Mouse (Mus musculus) midbrain, embryonic 16.5 days (tissue): ENCODE data around the gene Hacl1. TPM values are rescaled to one million over a fixed set of nuclear protein-coding genes. Genes with fewer than 3 reads are reported as not detected.

Experiments used
- ATAC-seq: fragments of 200-750 bp; cut with Nextera tagmentation; 2 replicates; pipeline ENCODE4 v1.8.0; 2017; ENCODE audit warnings: moderate TSS enrichment
- H3K27ac ChIP-seq: fragments of 300-500 bp; sonication (generic); 2 replicates; pipeline ENCODE4 v1.5.1; 2014; ENCODE audit warnings: mild to moderate bottlenecking, low read length, mixed read lengths
- H3K27me3 ChIP-seq: fragments of 300-500 bp; sonication (generic); 2 replicates; pipeline ENCODE4 v1.6.1; 2014; ENCODE audit warnings: low read depth, low read length, mixed read lengths; ENCODE audit not compliant: control insufficient read depth, insufficient read depth
- H3K36me3 ChIP-seq: fragments of 300-500 bp; sonication (generic); 2 replicates; pipeline ENCODE4 v1.6.1; 2014; ENCODE audit warnings: mild to moderate bottlenecking, low read length, moderate library complexity, mixed read lengths; ENCODE audit not compliant: control insufficient read depth, insufficient read depth
- H3K4me1 ChIP-seq: fragments of 300-500 bp; sonication (generic); 2 replicates; pipeline ENCODE4 v1.6.1; 2014; ENCODE audit warnings: mild to moderate bottlenecking, low read length, mixed read lengths; ENCODE audit not compliant: control insufficient read depth, insufficient read depth
- H3K4me2 ChIP-seq: fragments of 300-500 bp; sonication (generic); 2 replicates; pipeline ENCODE4 v1.6.1; 2014; ENCODE audit warnings: mild to moderate bottlenecking, low read length, mixed read lengths
- H3K4me3 ChIP-seq: fragments of 300-500 bp; sonication (generic); 2 replicates; pipeline ENCODE4 v1.5.1; 2014; ENCODE audit warnings: low read depth, mild to moderate bottlenecking, low read length, moderate library complexity, mixed read lengths
- H3K9ac ChIP-seq: fragments of 300-500 bp; sonication (generic); 2 replicates; pipeline ENCODE4 v1.6.1; 2014; ENCODE audit warnings: low read depth, low read length, mixed read lengths
- H3K9me3 ChIP-seq: fragments of 300-500 bp; sonication (generic); replicated peaks from 2 replicates; pipeline ENCODE4 v1.6.1; 2014; ENCODE audit warnings: mild to moderate bottlenecking, low read length, mixed read lengths; ENCODE audit not compliant: control insufficient read depth, poor library complexity, severe bottlenecking
- WGBS: fragments of 180-500 bp; shearing (Covaris S2); extraction: QIAGEN DNeasy Blood & Tissue Kit; methylation state at CpG from one replicate; pipeline ENCODE4 v1.1.7; 2014; 5-methylcytosine and 5-hydroxymethylcytosine counted together
- polyA plus RNA-seq: library from polyadenylated mRNA; unstranded; fragments of >200 nt; fragmentation: Nextera tagmentation; extraction: Ambion mirVana; gene quantifications from 2 replicates; pipeline ENCODE4 v1.2.1, GENCODE M21; 2015

The Hacl1 gene
- polyA plus RNA-seq, 1 experiment from 2014 or later, result 10.6 TPM

DNA sequence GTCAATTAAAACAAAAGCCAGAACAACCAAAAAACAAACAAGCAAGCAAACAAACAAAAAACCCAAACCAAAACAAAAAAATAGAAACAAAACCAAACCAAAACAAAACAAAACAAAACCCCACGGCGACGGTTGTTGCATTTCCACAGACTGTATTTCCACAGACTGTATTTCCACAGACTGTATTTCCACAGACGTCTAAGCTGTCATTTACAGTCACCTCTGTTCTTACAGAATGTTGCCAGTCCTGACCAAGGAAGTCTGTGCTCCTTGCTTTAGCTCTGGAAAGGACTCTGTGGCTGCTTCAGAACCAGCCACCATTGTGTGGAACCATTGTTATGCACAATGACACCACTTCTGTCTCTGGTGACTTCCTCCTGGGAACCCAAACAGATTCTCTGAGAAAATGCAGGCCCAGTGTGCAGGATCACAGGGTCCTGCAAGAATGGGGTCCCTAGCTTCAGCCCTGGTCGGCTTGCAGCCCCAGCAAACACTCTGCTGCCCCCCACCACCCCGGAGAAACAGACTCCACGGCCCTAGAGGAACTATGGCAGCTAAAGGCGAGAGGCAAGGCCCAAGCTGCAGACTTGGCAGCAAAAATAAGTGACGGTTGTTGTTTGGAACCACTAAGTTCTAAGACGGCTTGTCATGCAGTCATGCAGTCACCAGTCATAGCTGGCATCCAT, 30.7 kb upstream of the Hacl1 start:
- WGBS, result 50% methylated on average over 10 of the region's 10 CpGs
- H3K27ac ChIP-seq, result no peak overlapping the region
- H3K9me3 ChIP-seq, result no peaks in the 10 kb centered on the region
- H3K9ac ChIP-seq, result no peak overlapping the region
- no peaks in the 10 kb centered on the region for H3K4me1 ChIP-seq
- H3K36me3 ChIP-seq, result 0 out of 2 replicates have a peak, but pooled peaks cover 4% of the 10 kb centered on the region
- H3K27me3 ChIP-seq, result no peaks in the 10 kb centered on the region
- no peak for ATAC-seq
- no peak overlapping the region for H3K4me2 ChIP-seq
- H3K4me3 ChIP-seq, result no peak overlapping the region

DNA sequence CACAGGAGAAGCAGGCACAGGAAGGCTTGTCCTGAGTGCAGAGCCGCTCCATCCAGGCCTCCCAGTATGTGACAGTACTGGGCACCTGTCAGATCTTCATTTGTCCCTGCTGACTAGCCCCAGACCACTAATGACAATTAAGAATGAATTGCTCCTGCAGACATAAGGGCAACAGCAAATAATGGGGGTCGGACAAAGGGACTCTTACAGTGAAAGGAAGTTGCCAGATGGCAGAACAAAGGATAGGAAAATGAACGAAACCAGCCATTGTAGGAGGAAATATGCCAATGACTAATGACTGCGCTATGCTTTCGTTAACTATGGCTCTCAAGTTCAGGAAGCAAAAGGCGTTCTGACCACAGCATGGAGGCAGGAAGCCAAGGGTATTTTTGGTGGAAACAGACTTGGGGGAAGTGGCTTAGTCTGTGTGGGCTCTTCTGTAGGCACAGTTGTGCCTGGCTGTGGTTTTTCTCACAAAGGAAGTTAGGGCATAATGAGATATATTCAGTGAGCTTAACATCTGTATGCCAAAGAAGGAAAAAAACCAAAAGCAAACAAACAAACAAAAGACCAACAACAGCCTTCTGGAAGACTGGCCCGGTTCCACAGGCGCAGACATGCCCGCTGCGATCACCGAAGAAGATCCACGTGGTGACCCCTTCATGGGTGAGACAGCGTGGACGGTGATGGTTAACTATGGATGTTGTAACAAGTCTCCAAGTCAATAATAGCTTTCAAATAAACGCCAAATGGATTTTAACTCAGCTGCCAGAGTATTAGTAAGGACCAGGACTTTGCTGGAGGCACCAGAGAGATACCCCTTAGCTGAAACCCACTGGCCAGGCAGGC, 28.8 kb upstream of the Hacl1 start:
- 61% methylated on average over 15 of the region's 15 CpGs for whole genome bisulfite sequencing

DNA sequence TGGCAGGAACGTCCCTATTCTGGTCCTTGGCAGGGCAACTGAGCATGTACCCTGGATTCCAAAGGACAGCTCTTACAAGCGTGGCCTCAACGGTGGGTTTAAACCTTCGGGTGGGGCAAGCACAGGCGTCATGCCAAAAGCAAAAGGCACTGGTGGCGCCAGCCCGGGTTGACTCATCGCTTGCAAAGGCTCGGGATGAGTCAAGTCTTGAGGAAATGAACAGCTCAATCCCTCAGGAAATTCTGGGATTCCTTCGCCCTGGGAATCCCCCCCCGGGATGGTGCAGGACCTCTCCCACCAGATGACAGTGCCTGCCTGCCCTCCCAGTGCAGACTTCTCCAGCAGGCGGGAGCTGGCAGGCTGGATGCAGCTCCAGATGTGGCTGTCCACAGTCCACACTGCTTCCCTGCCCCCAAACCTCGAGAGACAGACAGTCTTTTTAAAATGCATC, 28.1 kb upstream of the Hacl1 start:
- no peak overlapping the region for H3K9ac ChIP-seq
- WGBS, result 65% methylated on average over 13 of the region's 13 CpGs
- H3K36me3 ChIP-seq, result 0 out of 2 replicates have a peak, but pooled peaks cover 5% of the 10 kb centered on the region
- no peak overlapping the region for H3K4me3 ChIP-seq
- ATAC-seq, result no peak
- H3K27me3 ChIP-seq, result no peaks in the 10 kb centered on the region
- no peaks in the 10 kb centered on the region for H3K9me3 ChIP-seq
- no peak overlapping the region for H3K4me2 ChIP-seq
- H3K27ac ChIP-seq, result peak overlapping the region; percentile 30; the same call in 1 of the 2 replicates
- H3K4me1 ChIP-seq, result no peaks in the 10 kb centered on the region

More for the DNA sequence above, 28.8 kb upstream of the Hacl1 start:
- Histone ChIP-seq H3K9me3 (no peaks in the 10 kb centered on the region), H3K9ac (no peak overlapping the region), H3K4me3 (no peak overlapping the region), H3K4me1 (no peaks in the 10 kb centered on the region), H3K36me3 (0 out of 2 replicates have a peak, but pooled peaks cover 5% of the 10 kb centered on the region), H3K27ac (peak overlapping the region; percentile 30; the same call in 1 of the 2 replicates), H3K4me2 (no peak overlapping the region), H3K27me3 (no peaks in the 10 kb centered on the region)
- no peak for ATAC-seq

DNA sequence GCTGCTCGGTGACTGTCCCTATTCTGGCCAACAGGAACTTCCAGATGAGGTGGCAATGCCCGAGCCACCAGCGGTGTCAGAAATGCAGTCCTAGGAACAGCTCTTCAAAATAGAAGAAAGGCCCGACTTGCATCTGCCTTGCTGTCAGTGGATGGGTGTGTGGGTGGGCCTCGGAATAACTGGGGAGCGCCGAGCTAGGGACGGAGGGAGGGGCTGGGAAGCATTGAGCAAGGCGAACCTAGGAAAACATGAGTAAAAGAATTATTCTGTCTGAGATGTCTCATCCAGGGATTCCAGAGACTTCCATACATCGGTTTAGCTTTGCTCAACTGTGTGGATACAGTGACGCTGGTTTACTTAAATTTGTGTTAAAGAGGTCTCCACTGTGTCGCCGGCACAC, 27.2 kb upstream of the Hacl1 start:
- WGBS, result 84% methylated on average over 13 of the region's 13 CpGs
- H3K27ac ChIP-seq, result no peak overlapping the region
- no peak overlapping the region for H3K4me3 ChIP-seq
- no peaks in the 10 kb centered on the region for H3K9me3 ChIP-seq
- H3K4me2 ChIP-seq, result no peak overlapping the region
- H3K27me3 ChIP-seq, result no peaks in the 10 kb centered on the region
- no peak for ATAC-seq
- peaks cover under 1% of the 10 kb centered on the region; the same call in 1 of the 2 replicates for H3K4me1 ChIP-seq
- H3K36me3 ChIP-seq, result 0 out of 2 replicates have a peak, but pooled peaks cover 5% of the 10 kb centered on the region
- no peak overlapping the region for H3K9ac ChIP-seq

DNA sequence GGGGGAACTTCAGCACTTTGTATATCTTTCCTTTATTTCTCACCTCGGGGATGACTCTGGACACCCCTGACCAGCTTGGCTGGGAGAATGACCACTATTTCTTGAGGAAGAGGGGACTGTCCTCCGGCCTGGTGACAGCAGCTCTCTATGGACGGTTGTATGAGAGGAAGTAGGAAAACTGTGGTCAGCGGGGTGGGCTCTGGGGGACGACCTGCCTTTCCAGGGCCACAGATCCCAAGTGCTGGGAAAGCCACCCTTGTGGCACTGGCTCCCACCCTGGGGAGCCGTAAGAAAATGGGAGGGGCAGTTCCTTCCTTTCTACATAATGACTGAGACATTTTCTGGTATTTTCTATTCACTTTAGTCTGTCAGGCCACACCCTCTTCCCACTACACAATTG, 26.7 kb upstream of the Hacl1 start:
- peaks cover 4% of the 10 kb centered on the region; the same call in 1 of the 2 replicates for H3K4me1 ChIP-seq
- H3K9ac ChIP-seq, result no peak overlapping the region
- no peaks in the 10 kb centered on the region for H3K9me3 ChIP-seq
- 0 out of 2 replicates have a peak, but pooled peaks cover 5% of the 10 kb centered on the region for H3K36me3 ChIP-seq
- no peaks in the 10 kb centered on the region for H3K27me3 ChIP-seq
- no peak overlapping the region for H3K4me3 ChIP-seq
- H3K4me2 ChIP-seq, result no peak overlapping the region
- H3K27ac ChIP-seq, result no peak overlapping the region
- no peak for ATAC-seq
- 87% methylated on average over 6 of the region's 6 CpGs for WGBS

DNA sequence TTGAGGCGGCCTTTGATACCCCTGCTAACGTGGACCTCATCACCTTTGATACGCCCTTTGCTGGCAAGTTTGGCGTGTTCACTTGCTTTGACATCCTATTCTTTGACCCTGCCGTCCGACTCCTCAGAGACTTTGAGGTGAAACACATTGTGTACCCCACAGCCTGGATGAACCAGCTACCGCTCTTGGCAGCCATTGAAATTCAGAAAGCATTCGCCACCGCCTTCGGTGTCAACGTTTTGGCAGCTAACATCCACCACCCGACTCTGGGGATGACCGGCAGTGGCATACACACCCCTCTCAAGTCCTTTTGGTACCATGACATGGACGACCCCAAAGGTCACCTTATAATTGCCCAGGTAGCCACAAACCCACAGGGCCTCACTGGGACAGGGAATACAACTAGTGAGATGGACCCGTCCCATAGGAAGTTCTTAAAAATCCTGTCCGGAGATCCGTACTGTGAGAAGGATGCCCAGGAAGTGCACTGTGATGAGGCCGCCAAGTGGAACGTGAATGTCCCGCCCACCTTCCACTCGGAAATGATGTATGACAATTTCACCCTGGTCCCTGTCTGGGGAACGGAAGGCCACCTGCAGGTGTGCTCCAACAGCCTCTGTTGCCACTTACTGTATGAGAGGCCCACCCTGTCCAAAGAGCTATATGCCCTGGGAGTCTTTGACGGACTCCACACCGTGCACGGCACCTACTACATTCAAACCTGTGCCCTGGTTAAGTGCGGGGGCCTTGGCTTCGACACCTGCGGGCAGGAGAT, 26.0 kb upstream of the Hacl1 start:
- ATAC-seq, result no peak
- Histone ChIP-seq H3K4me2 (no peak overlapping the region), H3K4me1 (peaks cover 11% of the 10 kb centered on the region; the same call in 1 of the 2 replicates), H3K9ac (no peak overlapping the region), H3K27ac (no peak overlapping the region), H3K9me3 (no peaks in the 10 kb centered on the region), H3K36me3 (0 out of 2 replicates have a peak, but pooled peaks cover 5% of the 10 kb centered on the region), H3K4me3 (no peak overlapping the region), H3K27me3 (no peaks in the 10 kb centered on the region)
- WGBS, result 95% methylated on average over 28 of the region's 28 CpGs

DNA sequence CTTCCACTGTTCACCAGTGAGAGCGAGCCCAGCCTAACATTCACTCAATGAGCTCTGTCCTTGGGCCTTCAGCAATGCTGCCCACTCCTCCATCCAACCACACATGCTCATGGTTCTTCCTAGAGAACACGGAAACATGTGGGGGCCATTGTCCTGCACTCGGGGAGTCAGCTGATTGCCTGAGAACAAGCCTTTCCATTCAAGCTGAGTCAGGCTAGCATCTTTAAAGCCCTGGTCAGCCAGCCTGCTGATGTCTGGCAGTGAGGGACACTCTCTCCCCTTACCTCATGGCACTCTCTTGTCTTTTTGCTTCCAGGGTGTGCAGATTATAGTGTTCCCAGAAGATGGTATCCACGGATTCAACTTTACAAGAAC, 24.5 kb upstream of the Hacl1 start:
- Histone ChIP-seq H3K9ac (no peak overlapping the region), H3K4me3 (no peak overlapping the region), H3K27me3 (no peaks in the 10 kb centered on the region), H3K9me3 (no peaks in the 10 kb centered on the region), H3K27ac (no peak overlapping the region), H3K4me2 (no peak overlapping the region), H3K36me3 (0 out of 2 replicates have a peak, but pooled peaks cover 5% of the 10 kb centered on the region), H3K4me1 (peaks cover 13% of the 10 kb centered on the region; the same call in 1 of the 2 replicates)
- ATAC-seq, result no peak
- 86% methylated on average over 4 of the region's 4 CpGs for WGBS

DNA sequence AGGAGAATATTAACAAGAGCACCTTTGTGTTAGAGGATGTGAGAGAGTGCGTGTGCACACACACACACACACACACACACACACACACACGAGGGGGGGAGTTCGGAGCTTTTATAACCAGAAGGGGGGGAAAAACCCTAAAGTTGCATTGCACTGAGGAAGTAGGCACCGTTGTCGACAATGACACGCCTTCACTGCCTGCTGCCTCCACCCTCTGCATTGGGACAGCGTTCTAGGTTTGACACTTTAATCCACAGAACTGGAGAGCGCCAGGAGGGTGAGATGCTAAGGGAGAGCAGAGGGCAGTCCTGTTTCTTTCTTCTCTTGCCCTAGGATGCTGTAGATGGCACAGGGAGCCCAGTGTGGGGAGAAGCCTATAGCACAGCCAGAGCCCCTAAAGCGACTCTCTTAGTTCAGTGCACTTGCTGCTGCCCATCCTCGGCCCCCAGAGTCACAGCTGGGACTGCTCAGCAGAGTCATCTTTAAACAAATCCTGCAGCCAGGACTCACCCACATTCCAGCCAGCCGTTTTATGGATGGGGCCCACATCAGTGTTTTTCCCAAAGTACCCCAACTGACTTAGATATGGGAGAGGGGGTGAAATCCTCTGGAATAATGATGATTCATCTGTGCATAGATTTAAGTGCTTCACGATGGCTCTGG, 23.9 kb upstream of the Hacl1 start:
- H3K9me3 ChIP-seq, result no peaks in the 10 kb centered on the region
- ATAC-seq, result no peak
- H3K4me3 ChIP-seq, result no peak overlapping the region
- 0 out of 2 replicates have a peak, but pooled peaks cover 5% of the 10 kb centered on the region for H3K36me3 ChIP-seq
- H3K9ac ChIP-seq, result no peak overlapping the region
- H3K27me3 ChIP-seq, result no peaks in the 10 kb centered on the region
- no peak overlapping the region for H3K27ac ChIP-seq
- no peak overlapping the region for H3K4me2 ChIP-seq
- peaks cover 13% of the 10 kb centered on the region; the same call in 1 of the 2 replicates for H3K4me1 ChIP-seq
- 64% methylated on average over 12 of the region's 12 CpGs for WGBS
